Mouse (Mus musculus) embryonic facial prominence, embryonic 12.5 days (tissue): ENCODE measurements around the gene Cyp2e1. TPM values are rescaled to one million over a fixed set of nuclear protein-coding genes. Genes with fewer than 3 reads are reported as not detected.

Experiments used
- ATAC-seq: fragments of 200-750 bp; cut with Nextera tagmentation; 2 replicates; pipeline ENCODE4 v1.8.0; 2017; ENCODE audit not compliant: insufficient number of reproducible peaks, insufficient read depth, low FRiP score, low TSS enrichment
- H3K27ac ChIP-seq: fragments of 300-500 bp; sonication (generic); 2 replicates; pipeline ENCODE4 v1.5.1; 2016; ENCODE audit warnings: mild to moderate bottlenecking
- H3K27me3 ChIP-seq: fragments of 300-500 bp; sonication (generic); 2 replicates; pipeline ENCODE4 v1.6.1; 2016; ENCODE audit warnings: mild to moderate bottlenecking, moderate library complexity
- H3K36me3 ChIP-seq: fragments of 300-500 bp; sonication (generic); 2 replicates; pipeline ENCODE4 v1.6.1; 2016; ENCODE audit warnings: mild to moderate bottlenecking
- H3K4me1 ChIP-seq: fragments of 300-500 bp; sonication (generic); 2 replicates; pipeline ENCODE4 v1.6.1; 2016
- H3K4me2 ChIP-seq: fragments of 300-500 bp; sonication (generic); replicated peaks from 2 replicates; pipeline ENCODE4 v1.6.1; 2016; ENCODE audit warnings: mild to moderate bottlenecking, moderate library complexity
- H3K4me3 ChIP-seq: fragments of 300-500 bp; sonication (generic); 2 replicates; pipeline ENCODE4 v1.5.1; 2016; ENCODE audit warnings: mild to moderate bottlenecking
- H3K9ac ChIP-seq: fragments of 300-500 bp; sonication (generic); 2 replicates; pipeline ENCODE4 v1.6.1; 2016; ENCODE audit warnings: mild to moderate bottlenecking, moderate library complexity
- H3K9me3 ChIP-seq: fragments of 300-500 bp; sonication (generic); 2 replicates; pipeline ENCODE4 v1.6.1; 2016; ENCODE audit warnings: mild to moderate bottlenecking, moderate library complexity
- WGBS: fragments of 180-500 bp; shearing (Covaris S2); methylation state at CpG from one replicate; pipeline ENCODE4 v1.1.7; 2016; 5-methylcytosine and 5-hydroxymethylcytosine counted together
- polyA plus RNA-seq: library from polyadenylated mRNA; unstranded; fragments of >200 nt; fragmentation: Nextera tagmentation; extraction: Ambion mirVana; gene quantifications from 2 replicates; pipeline ENCODE4 v1.2.1, GENCODE M21; 2016

The Cyp2e1 gene
- polyA plus RNA-seq: not detected in 2 replicates

GRCm38 (mm10) chr7:140763447-140764020, at the start of gene Cyp2e1:
Gene Cyp2e1, plus strand, starts transcription at chr7:140763739.
- H3K9ac ChIP-seq: no peak within 1 kb of the TSS
- H3K4me1 ChIP-seq: no peaks in the 10 kb centered on the region
- H3K4me2 ChIP-seq: no peak within 1 kb of the TSS
- no peak within 1 kb of the TSS for H3K27ac ChIP-seq
- 89% methylated on average over 7 of the region's 7 CpGs for WGBS
- ATAC-seq: no peak
- H3K36me3 ChIP-seq: no peaks in the 10 kb centered on the region
- no peak within 1 kb of the TSS for H3K4me3 ChIP-seq
- H3K27me3 ChIP-seq: no peaks in the 10 kb centered on the region
- no peaks in the 10 kb centered on the region for H3K9me3 ChIP-seq

- no peaks in the 10 kb centered on the region for H3K27me3 ChIP-seq
- no peak overlapping the region for H3K27ac ChIP-seq
- WGBS: 75% methylated on average over 7 of the region's 7 CpGs
- H3K36me3 ChIP-seq: no peaks in the 10 kb centered on the region
- no peak overlapping the region for H3K9ac ChIP-seq
- ATAC-seq: no peak
- no peak overlapping the region for H3K4me3 ChIP-seq
- H3K4me2 ChIP-seq: no peak overlapping the region
- no peaks in the 10 kb centered on the region for H3K9me3 ChIP-seq
- H3K4me1 ChIP-seq: no peaks in the 10 kb centered on the region
Observed at GRCm38 (mm10) chr7:140717155-140718055, 46.1 kb upstream of the Cyp2e1 start.

GRCm38 (mm10) chr7:140721095-140721494, 42.4 kb upstream of the Cyp2e1 start:
- Histone ChIP-seq H3K4me1 (no peaks in the 10 kb centered on the region), H3K4me3 (no peak overlapping the region), H3K9ac (no peak overlapping the region), H3K27ac (no peak overlapping the region), H3K9me3 (no peaks in the 10 kb centered on the region), H3K4me2 (no peak overlapping the region), H3K36me3 (no peaks in the 10 kb centered on the region), H3K27me3 (no peaks in the 10 kb centered on the region)
- 73% methylated on average over 6 of the region's 6 CpGs for WGBS
- no peak for ATAC-seq

- Histone ChIP-seq H3K4me3 (no peak overlapping the region), H3K27me3 (no peaks in the 10 kb centered on the region), H3K4me2 (no peak overlapping the region), H3K36me3 (no peaks in the 10 kb centered on the region), H3K9me3 (no peaks in the 10 kb centered on the region), H3K9ac (no peak overlapping the region), H3K27ac (no peak overlapping the region), H3K4me1 (no peaks in the 10 kb centered on the region)
- ATAC-seq: no peak
Observed at GRCm38 (mm10) chr7:140725558-140725957, 38.0 kb upstream of the Cyp2e1 start.

- 77% methylated on average over 2 of the region's 2 CpGs for WGBS
- no peak for ATAC-seq
- Histone ChIP-seq H3K27ac (no peak overlapping the region), H3K4me3 (no peak overlapping the region), H3K9ac (no peak overlapping the region), H3K27me3 (no peaks in the 10 kb centered on the region), H3K4me2 (no peak overlapping the region), H3K9me3 (no peaks in the 10 kb centered on the region), H3K4me1 (no peaks in the 10 kb centered on the region), H3K36me3 (no peaks in the 10 kb centered on the region)
Observed at GRCm38 (mm10) chr7:140733162-140733561, 30.4 kb upstream of the Cyp2e1 start.

- Histone ChIP-seq H3K27ac (no peak overlapping the region), H3K36me3 (no peaks in the 10 kb centered on the region), H3K27me3 (no peaks in the 10 kb centered on the region), H3K4me1 (no peaks in the 10 kb centered on the region), H3K9ac (no peak overlapping the region), H3K9me3 (no peaks in the 10 kb centered on the region), H3K4me2 (no peak overlapping the region), H3K4me3 (no peak overlapping the region)
- ATAC-seq: no peak
- 79% methylated on average over 3 of the region's 3 CpGs for WGBS
Observed at GRCm38 (mm10) chr7:140747402-140747801, 16.1 kb upstream of the Cyp2e1 start.

GRCm38 (mm10) chr7:140748116-140748826, 15.3 kb upstream of the Cyp2e1 start:
- Histone ChIP-seq H3K4me3 (no peak overlapping the region), H3K9ac (no peak overlapping the region), H3K4me2 (no peak overlapping the region), H3K9me3 (no peaks in the 10 kb centered on the region), H3K4me1 (no peaks in the 10 kb centered on the region), H3K36me3 (no peaks in the 10 kb centered on the region), H3K27ac (no peak overlapping the region), H3K27me3 (no peaks in the 10 kb centered on the region)
- no peak for ATAC-seq
- 85% methylated on average over 6 of the region's 6 CpGs for WGBS

- Histone ChIP-seq H3K9me3 (no peaks in the 10 kb centered on the region), H3K4me1 (no peaks in the 10 kb centered on the region), H3K27me3 (no peaks in the 10 kb centered on the region), H3K9ac (no peak overlapping the region), H3K36me3 (no peaks in the 10 kb centered on the region), H3K27ac (no peak overlapping the region), H3K4me2 (no peak overlapping the region), H3K4me3 (no peak overlapping the region)
- whole genome bisulfite sequencing: 83% methylated on average over 3 of the region's 3 CpGs
- ATAC-seq: no peak
Observed at GRCm38 (mm10) chr7:140748827-140749160, 14.7 kb upstream of the Cyp2e1 start.

- H3K9ac ChIP-seq: no peak overlapping the region
- H3K4me1 ChIP-seq: no peaks in the 10 kb centered on the region
- no peaks in the 10 kb centered on the region for H3K9me3 ChIP-seq
- H3K27ac ChIP-seq: no peak overlapping the region
- no peak overlapping the region for H3K4me2 ChIP-seq
- no peak for ATAC-seq
- H3K4me3 ChIP-seq: no peak overlapping the region
- H3K36me3 ChIP-seq: no peaks in the 10 kb centered on the region
- H3K27me3 ChIP-seq: no peaks in the 10 kb centered on the region
Observed at GRCm38 (mm10) chr7:140754556-140754955, 9.0 kb upstream of the Cyp2e1 start.

GRCm38 (mm10) chr7:140756151-140756854, 7.2 kb upstream of the Cyp2e1 start:
- 68% methylated on average over 4 of the region's 4 CpGs for WGBS
- no peak overlapping the region for H3K4me2 ChIP-seq
- H3K27me3 ChIP-seq: no peaks in the 10 kb centered on the region
- no peak for ATAC-seq
- no peak overlapping the region for H3K4me3 ChIP-seq
- H3K27ac ChIP-seq: no peak overlapping the region
- no peaks in the 10 kb centered on the region for H3K9me3 ChIP-seq
- H3K4me1 ChIP-seq: no peaks in the 10 kb centered on the region
- H3K36me3 ChIP-seq: no peaks in the 10 kb centered on the region
- H3K9ac ChIP-seq: no peak overlapping the region

GRCm38 (mm10) chr7:140760647-140761046, 2.9 kb upstream of the Cyp2e1 start:
- Histone ChIP-seq H3K27me3 (no peaks in the 10 kb centered on the region), H3K4me3 (no peak overlapping the region), H3K4me2 (no peak overlapping the region), H3K9ac (no peak overlapping the region), H3K4me1 (no peaks in the 10 kb centered on the region), H3K27ac (no peak overlapping the region), H3K9me3 (no peaks in the 10 kb centered on the region), H3K36me3 (no peaks in the 10 kb centered on the region)
- ATAC-seq: no peak
